Mouse (Mus musculus): ENCODE data around the gene Mast4. TPM values are rescaled to one million over a fixed set of nuclear protein-coding genes. Genes with fewer than 3 reads are reported as not detected.

The Mast4 gene
- total and polyA plus RNA-seq, 3 experiments, result 0.99 to 7.4 (median 6.1) TPM

- H3K4me1 ChIP-seq (ENCODE audit: control insufficient read depth in 1 of 2, insufficient read depth in 2 of 2), result no peaks in the 10 kb centered on the region
- no peak for DNase-seq (ENCODE audit: extremely low read depth)
- no peak overlapping the region for H3K9ac ChIP-seq (ENCODE audit: insufficient read depth, low read depth)
- no peak overlapping the region for H3K4me3 ChIP-seq (replicated peaks in 1 of 3; ENCODE audit: low read depth in 2 of 3, low read length in 2 of 3, poor library complexity in 1 of 3)
- in situ Hi-C loops (cut with MboI; ENCODE audit: low pct_ligation_motif_present, low pct_unique_long_range_greater_than_20kb, low sequenced_read_pairs), result no loop called here
- TF ChIP-seq ZMIZ1 (IDR thresholded peaks at IDR 0.05; ENCODE audit: low read depth, low read length), result no peak
- no peak for TF ChIP-seq SMC3 (IDR thresholded peaks at IDR 0.05; ENCODE audit: low read depth, low read length)
- TF ChIP-seq RCOR1 (conservative IDR thresholded peaks at IDR 0.05; ENCODE audit: low read depth, low read length), result no peak
- no peak for TF ChIP-seq POLR2A (IDR thresholded peaks at IDR 0.05; ENCODE audit: low read depth, low read length)
- TF ChIP-seq ZC3H11A (IDR thresholded peaks at IDR 0.05; ENCODE audit: low read depth, low read length), result no peak
- H3K9me3 ChIP-seq (replicated peaks; ENCODE audit: low read length), result no peaks in the 10 kb centered on the region
- dilution Hi-C loops (cut with MboI; ENCODE audit: extremely low pct_ligation_motif_present, extremely low pct_unique_long_range_greater_than_20kb, low sequenced_read_pairs), result no loop called here
- H3K4me2 ChIP-seq (ENCODE audit: insufficient read depth, low read depth, poor library complexity, severe bottlenecking), result no peak overlapping the region
- no peaks in the 10 kb centered on the region for H3K79me2 ChIP-seq (replicated peaks; ENCODE audit: control insufficient read depth, extremely low read depth, insufficient read depth, poor library complexity, severe bottlenecking)
- no peaks in the 10 kb centered on the region for H3K27me3 ChIP-seq (replicated peaks)
- no peaks in the 10 kb centered on the region for H3K36me3 ChIP-seq (replicated peaks in 1 of 2; ENCODE audit: control insufficient read depth in 1 of 2, insufficient read depth in 1 of 2, low read length in 1 of 2)
- no peak overlapping the region for H3K27ac ChIP-seq (ENCODE audit: insufficient read depth, low read depth)
These were observed 76.2 kb downstream of the Mast4 start for GRCm38 (mm10) chr13:103258106-103258505.

DNA sequence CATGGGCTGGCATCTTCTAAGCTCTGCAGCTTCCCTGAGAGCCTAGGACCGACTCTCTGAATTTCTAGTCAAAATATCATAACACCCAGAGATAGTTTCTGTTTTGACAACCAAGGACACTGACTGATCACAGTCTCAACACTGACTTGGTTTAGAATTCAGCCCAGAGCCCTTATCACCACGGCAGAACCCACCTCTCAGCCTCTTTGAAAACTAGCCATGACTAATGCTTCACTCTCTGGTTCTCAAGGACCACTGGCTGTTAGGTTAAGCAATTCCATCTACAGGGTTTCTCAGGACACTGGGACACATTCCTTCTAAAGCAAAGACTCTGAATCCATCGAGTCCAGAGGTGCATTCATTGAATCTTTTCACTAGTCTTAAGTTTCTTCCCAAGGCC is 79.4 kb downstream of the Mast4 start:
- H3K9ac ChIP-seq (ENCODE audit: insufficient read depth, low read depth), result no peak overlapping the region
- H3K4me2 ChIP-seq (ENCODE audit: insufficient read depth, low read depth, poor library complexity, severe bottlenecking), result no peak overlapping the region
- H3K4me1 ChIP-seq (ENCODE audit: control insufficient read depth in 1 of 2, insufficient read depth in 2 of 2), result no peaks in the 10 kb centered on the region
- no peaks in the 10 kb centered on the region for H3K79me2 ChIP-seq (replicated peaks; ENCODE audit: control insufficient read depth, extremely low read depth, insufficient read depth, poor library complexity, severe bottlenecking)
- in situ Hi-C loops (cut with MboI; ENCODE audit: low pct_ligation_motif_present, low pct_unique_long_range_greater_than_20kb, low sequenced_read_pairs), result no loop called here
- no peak for DNase-seq (ENCODE audit: extremely low read depth)
- no peaks in the 10 kb centered on the region for H3K36me3 ChIP-seq (replicated peaks in 1 of 2; ENCODE audit: control insufficient read depth in 1 of 2, insufficient read depth in 1 of 2, low read length in 1 of 2)
- H3K27me3 ChIP-seq (replicated peaks), result no peaks in the 10 kb centered on the region
- H3K9me3 ChIP-seq (replicated peaks; ENCODE audit: low read length), result no peaks in the 10 kb centered on the region
- no peak overlapping the region for H3K27ac ChIP-seq (ENCODE audit: insufficient read depth, low read depth)
- dilution Hi-C loops (cut with MboI; ENCODE audit: extremely low pct_ligation_motif_present, extremely low pct_unique_long_range_greater_than_20kb, low sequenced_read_pairs), result no loop called here
- TF ChIP-seq ELF1 (IDR thresholded peaks at IDR 0.05; ENCODE audit: low read depth, low read length) (no peak), PAX5 (IDR thresholded peaks at IDR 0.05; ENCODE audit: low read length) (no peak)
- no peak overlapping the region for H3K4me3 ChIP-seq (replicated peaks in 1 of 3; ENCODE audit: low read depth in 2 of 3, low read length in 2 of 3, poor library complexity in 1 of 3)

DNA sequence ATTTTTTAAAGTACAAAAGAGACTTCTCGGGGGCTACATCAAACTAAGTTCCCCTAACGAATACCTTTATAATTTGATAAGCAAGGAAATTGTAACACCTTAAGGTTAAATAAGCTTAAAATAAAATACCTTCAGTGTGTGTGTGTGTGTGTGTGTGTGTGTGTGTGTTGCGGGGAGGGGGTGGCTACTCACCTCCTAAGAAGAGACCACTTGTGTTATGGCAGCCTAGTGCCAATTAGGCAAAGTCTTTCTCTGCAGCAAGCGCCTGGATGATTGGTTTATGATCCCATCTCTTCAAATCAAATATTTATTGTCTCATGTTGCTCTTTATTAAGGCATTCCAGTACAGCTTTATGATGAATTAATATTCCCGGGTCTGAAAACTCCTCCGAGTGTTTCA is 81.2 kb downstream of the Mast4 start:
- no peak overlapping the region for H3K27ac ChIP-seq (ENCODE audit: insufficient read depth, low read depth)
- H3K79me2 ChIP-seq (replicated peaks; ENCODE audit: control insufficient read depth, extremely low read depth, insufficient read depth, poor library complexity, severe bottlenecking), result no peaks in the 10 kb centered on the region
- H3K4me3 ChIP-seq (replicated peaks in 1 of 3; ENCODE audit: low read depth in 2 of 3, low read length in 2 of 3, poor library complexity in 1 of 3), result no peak overlapping the region
- in situ Hi-C loops (cut with MboI; ENCODE audit: low pct_ligation_motif_present, low pct_unique_long_range_greater_than_20kb, low sequenced_read_pairs) (no loop called here), dilution Hi-C loops (cut with MboI; ENCODE audit: extremely low pct_ligation_motif_present, extremely low pct_unique_long_range_greater_than_20kb, low sequenced_read_pairs) (no loop called here)
- no peaks in the 10 kb centered on the region for H3K9me3 ChIP-seq (replicated peaks; ENCODE audit: low read length)
- TF ChIP-seq MAX (IDR thresholded peaks at IDR 0.05; ENCODE audit: low read length) (no peak), UBTF (IDR thresholded peaks at IDR 0.05; ENCODE audit: low read depth, low read length) (no peak), JUN (IDR thresholded peaks at IDR 0.05; ENCODE audit: insufficient read depth, low read depth, low read length) (no peak), RCOR1 (conservative IDR thresholded peaks at IDR 0.05; ENCODE audit: low read depth, low read length) (no peak), TCF12 (IDR thresholded peaks at IDR 0.05; ENCODE audit: low read depth, low read length) (no peak), NRF1 (IDR thresholded peaks at IDR 0.05; ENCODE audit: low read depth, low read length) (no peak), RAD21 (IDR thresholded peaks at IDR 0.05; ENCODE audit: low read depth, low read length) (no peak), HCFC1 (IDR thresholded peaks at IDR 0.05; ENCODE audit: low read depth, low read length) (no peak), EP300 (IDR thresholded peaks at IDR 0.05; ENCODE audit: low read length) (no peak), BHLHE40 (IDR thresholded peaks at IDR 0.05; ENCODE audit: low read depth, low read length) (no peak), E2F4 (IDR thresholded peaks at IDR 0.05; ENCODE audit: insufficient replicate concordance, low read depth, low read length) (no peak), CHD1 (IDR thresholded peaks at IDR 0.05; ENCODE audit: low read depth, low read length) (no peak), ZMIZ1 (IDR thresholded peaks at IDR 0.05; ENCODE audit: low read depth, low read length) (no peak)
- no peak overlapping the region for H3K9ac ChIP-seq (ENCODE audit: insufficient read depth, low read depth)
- H3K36me3 ChIP-seq (replicated peaks in 1 of 2; ENCODE audit: control insufficient read depth in 1 of 2, insufficient read depth in 1 of 2, low read length in 1 of 2), result no peaks in the 10 kb centered on the region
- H3K27me3 ChIP-seq (replicated peaks), result no peaks in the 10 kb centered on the region
- no peak overlapping the region for H3K4me2 ChIP-seq (ENCODE audit: insufficient read depth, low read depth, poor library complexity, severe bottlenecking)
- DNase-seq (ENCODE audit: extremely low read depth), result no peak
- no peaks in the 10 kb centered on the region for H3K4me1 ChIP-seq (ENCODE audit: control insufficient read depth in 1 of 2, insufficient read depth in 2 of 2)

Measured in CH12.LX (cell line).